Mouse (Mus musculus) cerebellum, adult 18-20 months (tissue): Measurements from ENCODE around the gene Fars2.
A peak's percentile ranks its signal among the peaks of the same experiment; 100 is the strongest.
"Not testable (repeated sequence)": the region's sequence is repeated elsewhere in the genome, so short reads cannot be mapped to it uniquely, and the experiment has no call there.

Source experiments
- DNase-seq, 2 experiments: peaks; one replicate each; pipeline ENCODE4 v3.0.0; 2021

The Fars2 gene

GRCm38 (mm10) chr13:36297950-36298781 lies 181.0 kb downstream of the Fars2 start:
- no peak for DNase-seq

DNA sequence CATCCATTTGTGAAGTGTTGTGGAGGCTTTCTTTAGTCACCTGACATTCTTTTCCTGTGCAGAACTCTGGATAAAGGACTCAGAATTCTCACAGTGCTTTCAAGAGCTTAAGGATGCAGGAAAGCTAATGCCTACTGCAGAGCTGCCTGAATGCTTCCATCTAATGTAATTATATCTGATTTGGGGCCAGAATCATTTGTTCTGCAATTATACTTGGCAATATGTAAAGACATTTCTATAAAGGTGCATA lies 181.5 kb downstream of the Fars2 start:
- DNase-seq = no peak

DNA sequence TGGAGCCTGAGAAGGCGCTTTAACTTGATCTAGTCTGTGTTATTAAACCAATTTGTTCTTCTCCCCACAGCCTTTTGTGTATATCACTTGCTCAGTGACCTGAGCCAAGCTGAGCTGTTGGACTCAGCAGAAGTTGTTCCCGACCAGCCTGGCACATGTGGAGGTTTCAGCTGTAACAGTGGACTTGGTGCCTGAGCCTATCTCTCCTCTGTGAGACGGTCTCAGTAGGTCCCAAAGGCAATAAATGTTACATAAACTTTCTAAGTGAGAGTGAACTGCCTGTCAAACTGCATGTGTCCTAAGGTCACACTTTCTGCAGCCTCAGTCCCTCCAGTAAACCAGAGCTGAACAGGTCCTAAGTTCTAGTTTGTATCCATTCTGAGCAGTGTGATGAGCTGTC lies 185.6 kb downstream of the Fars2 start:
- DNase-seq = no peak

DNA sequence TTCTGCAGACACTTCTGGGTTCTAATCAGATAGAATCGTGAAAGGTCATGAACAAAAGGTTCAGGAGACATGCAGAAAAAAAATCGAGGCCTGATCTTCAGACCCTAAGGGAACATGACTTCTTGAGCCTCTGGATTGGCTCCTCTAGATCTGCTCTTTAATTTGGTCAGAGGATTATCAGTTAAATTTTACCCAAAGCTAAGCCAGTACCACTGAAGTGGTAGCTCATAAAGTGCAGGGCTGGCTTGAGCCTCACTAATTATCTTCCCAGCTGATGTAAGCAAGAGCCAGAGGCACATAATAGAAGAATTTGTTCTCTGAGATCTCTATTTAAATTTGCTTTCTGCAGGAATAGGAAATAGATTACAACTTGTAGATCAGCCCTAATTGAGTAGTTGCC lies 188.1 kb downstream of the Fars2 start:
- no peak for DNase-seq

DNA sequence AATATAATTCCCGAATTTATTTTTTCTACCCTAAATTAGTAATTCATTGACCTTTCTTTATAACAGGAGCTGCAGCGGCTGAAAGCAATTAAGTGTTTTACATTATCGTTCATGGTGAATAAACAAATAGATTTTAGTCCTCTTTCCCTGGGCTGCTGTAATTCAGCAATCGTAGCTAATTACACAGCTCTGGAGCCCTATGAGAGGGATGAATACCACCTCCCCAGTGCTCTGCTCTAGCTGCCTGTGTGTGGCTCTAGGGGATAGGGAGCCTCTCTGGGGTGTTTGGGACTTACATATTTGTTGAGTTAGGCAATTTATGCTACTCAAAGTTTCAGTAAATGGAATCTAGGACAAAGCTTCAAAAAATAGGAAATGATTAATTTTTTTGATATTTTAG lies 190.2 kb downstream of the Fars2 start:
- no peak for DNase-seq

DNA sequence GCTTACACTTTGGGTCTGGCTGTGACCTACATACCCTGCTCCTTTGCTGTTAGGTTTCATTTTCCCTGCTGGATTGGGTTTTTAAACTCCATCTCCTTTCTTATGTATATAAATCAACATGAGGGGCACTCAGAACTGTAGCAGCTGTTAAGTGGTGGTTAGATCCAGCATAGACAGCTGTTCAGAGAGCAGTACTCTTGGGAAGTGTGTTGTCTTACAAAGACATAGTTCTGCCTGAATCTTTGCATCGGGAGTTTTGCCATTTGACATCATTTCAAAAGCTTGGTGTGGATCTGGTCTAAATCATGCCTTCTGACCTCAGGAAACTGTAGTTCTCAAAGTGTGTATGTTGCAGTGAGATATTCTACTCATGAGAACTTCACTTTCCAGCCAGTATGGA lies 191.9 kb downstream of the Fars2 start:
- DNase-seq = no peak

DNA sequence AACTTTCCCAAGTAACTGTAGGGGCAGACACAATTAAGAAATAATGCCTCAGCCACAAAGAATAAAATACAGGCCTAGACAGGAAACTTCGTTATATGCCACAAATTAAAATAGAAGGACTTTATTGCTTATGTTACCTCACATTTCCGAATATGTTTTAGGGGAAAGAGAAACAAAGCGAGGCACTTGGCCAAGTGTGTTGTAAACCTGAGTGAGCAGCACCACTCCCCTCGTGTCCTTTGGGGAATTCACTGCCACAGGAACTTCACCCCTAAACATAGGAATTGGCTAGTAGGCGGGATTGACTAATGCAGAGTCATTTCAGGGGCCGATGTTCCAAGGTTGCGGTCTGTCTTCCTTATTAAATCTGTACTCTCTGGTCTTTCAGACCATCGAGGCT lies 197.0 kb downstream of the Fars2 start:
- no peak for DNase-seq

DNA sequence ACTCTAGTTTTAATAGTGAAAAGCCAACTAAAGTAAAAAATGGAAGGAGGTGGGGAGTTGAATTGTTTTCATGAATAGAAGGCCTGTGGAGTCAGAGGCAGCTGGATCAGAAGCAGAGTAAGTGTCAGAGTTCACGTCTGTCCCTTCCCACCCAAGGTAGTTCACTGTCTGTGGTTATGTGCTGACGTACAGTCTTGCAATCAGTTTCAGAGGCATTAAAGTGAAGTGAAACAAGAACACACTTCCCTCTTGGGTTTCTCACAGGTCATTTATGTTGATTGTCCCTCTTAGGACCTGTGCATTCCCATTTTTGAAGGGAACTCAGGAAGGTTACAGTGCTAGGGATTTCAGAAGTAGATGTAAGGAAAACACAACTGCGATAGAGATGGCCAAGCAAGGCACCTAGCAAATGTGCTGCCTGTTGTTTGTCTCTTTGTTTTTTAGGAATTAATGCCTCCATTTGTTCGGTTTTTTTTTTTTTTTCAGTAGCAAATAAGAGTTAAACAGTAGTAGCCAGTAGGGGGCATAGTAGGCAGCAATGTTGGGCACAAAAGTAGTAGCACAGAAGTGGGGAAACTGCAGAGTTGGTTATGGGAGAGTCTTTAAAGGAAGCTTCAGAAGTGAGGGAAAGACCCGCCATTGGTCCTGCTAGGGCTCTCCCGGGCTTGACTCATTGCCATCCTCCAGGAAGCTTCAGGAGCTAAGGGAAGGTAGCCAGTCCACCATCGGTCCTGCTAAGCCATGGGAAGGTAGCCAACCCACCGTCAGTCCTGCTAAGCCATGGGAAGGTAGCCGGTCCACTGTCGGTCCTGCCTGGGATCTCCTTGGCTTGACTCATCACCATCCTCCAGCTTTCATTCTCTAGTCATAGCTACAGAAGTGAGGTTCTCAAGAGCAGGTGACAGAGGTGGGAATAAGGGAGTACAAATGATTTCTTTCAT lies 197.9 kb downstream of the Fars2 start:
- DNase-seq = peak; percentile 45 to 52

DNA sequence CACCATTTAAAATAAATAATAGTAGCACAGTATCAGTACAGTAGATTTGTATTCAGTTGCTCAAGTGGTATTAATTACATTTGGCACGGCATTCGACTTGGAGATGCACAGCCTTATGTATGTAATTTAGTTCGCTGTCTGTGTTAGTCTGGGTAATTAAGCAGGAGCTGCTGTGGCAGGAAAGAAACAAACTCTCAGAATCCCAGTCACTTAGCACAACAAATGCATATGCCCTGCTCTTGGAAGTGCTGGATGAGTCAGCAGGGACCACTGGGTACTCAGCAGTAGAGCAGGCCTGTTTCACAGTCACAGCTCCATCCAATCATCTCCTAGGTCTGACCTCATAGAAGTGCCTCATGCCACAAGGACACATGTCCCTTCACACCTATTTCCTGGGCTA lies 200.6 kb downstream of the Fars2 start:
- no peak for DNase-seq

- DNase-seq = no peak
Measured at GRCm38 (mm10) chr13:36324624-36325023, 207.4 kb downstream of the Fars2 start.

- no peak for DNase-seq
Measured at GRCm38 (mm10) chr13:36326539-36326938, 209.3 kb downstream of the Fars2 start.

DNA sequence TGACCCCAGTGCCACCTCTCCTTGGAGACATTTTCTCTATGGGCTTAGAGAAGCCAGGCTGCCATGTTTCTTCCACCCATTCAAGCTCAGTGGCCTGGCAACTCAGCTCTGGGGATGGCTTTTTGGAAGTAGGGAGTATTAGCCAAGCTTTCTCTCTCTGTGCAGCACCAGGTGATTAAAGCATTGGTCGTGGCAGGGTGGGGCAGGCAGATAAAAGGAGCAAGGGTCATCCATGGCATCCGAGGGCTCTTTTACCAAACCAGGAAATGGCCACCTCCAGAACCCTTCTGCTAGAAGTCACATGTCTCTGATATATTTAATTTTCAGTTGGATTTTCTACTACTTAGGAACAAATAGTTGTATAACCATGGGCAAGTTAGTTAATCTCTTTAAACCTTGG lies 212.7 kb downstream of the Fars2 start:
- DNase-seq = no peak

DNA sequence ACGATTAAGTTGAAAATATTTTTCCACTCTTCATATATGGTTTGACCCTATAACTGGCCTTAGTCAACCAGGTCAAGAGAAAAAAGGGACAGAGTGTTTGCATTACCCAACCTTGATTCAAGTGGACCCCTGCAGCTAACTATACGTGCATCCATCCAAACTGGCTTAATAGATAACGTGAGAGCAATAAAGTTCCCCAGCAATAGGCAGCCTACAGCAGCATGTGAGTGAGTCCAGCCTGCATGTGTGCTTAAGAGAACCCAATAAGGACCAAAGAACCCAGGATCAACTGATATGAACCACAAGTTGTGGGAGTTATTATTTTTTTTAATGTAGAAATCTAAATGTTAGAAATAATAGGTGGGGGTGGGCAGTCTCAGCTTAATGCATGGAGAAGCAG lies 213.3 kb downstream of the Fars2 start:
- no peak for DNase-seq

- no peak for DNase-seq
Measured at GRCm38 (mm10) chr13:36334748-36335147, 217.5 kb downstream of the Fars2 start.

DNA sequence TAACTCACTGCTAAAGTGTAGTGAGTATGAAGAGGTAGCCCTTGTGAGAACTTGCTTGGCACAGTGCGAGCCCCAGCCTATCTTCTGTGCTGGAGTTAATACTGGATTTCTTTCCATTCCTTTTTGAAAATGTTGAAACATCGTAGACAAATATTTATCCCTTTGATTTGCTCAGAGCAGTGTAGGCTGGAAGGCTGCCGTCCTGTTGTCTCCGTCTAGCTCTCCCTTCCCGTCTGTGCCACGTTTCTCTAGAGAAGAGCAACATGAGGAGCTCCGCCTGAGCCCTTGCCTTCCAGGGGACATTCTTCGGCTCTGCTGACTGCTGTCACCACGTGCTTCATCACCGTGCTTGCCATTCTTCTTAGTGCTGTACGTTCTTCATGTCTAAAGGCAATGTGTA lies 234.3 kb downstream of the Fars2 start:
- DNase-seq = no peak

GRCm38 (mm10) chr13:36357469-36357868 lies 240.3 kb downstream of the Fars2 start:
- DNase-seq = no peak

GRCm38 (mm10) chr13:36361419-36361818 lies 244.2 kb downstream of the Fars2 start:
- no peak for DNase-seq

DNA sequence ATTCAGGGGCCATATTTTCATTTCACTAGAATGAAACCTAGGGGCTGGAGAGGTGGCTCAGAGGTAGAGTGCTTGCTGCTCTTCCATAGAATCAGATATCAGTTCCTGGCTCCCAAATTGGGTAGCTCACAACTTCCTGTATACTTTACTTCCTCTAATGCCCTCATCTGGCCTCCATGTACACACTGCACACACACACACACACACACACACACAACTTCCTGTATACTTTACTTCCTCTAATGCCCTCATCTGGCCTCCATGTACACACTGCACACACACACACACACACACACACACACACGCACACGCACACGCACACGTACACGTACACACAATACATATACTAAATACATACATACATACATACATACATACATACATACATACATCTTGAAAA lies 248.5 kb downstream of the Fars2 start:
- not testable (repeated sequence) for DNase-seq

- DNase-seq = no peak
Measured at GRCm38 (mm10) chr13:36366304-36366703, 249.1 kb downstream of the Fars2 start.

DNA sequence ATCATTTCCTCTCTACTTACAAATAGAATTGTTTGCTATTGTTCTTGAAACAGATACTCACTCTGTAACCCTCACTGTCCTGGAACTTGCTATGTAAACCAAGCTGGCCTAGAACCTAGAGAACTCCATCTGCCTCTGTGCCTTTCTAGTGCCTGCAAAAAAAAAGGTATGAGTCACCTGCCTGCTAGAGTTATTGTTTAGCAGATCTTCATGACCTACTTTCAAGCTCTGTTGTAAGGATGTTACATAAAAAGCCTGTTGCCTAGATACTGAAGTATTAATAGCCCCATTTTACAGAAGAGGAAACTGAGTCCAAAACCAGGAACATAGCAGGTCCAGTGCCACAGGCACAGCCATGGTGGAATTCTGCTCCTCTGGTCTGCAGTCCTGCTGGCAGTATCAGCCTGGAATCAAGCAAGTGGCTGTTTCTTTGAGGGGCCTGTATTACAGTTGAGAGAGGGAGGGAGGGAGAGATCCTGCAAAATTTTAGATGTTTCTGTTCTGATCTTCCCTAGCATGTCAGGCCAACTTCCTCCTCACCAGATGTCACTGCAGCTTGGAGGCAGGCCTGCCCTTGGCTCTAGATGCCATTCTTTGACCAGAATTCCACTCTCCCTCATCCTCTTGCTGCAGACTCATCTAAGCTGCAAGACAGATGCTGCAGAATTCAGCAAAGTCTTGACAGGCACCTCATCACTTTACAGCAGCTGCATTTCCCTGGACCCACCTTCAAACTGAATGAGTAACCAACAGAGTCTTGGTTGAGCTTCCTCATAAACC lies 250.7 kb downstream of the Fars2 start:
- peak in 1 of 2 experiments; percentile 26 for DNase-seq

DNA sequence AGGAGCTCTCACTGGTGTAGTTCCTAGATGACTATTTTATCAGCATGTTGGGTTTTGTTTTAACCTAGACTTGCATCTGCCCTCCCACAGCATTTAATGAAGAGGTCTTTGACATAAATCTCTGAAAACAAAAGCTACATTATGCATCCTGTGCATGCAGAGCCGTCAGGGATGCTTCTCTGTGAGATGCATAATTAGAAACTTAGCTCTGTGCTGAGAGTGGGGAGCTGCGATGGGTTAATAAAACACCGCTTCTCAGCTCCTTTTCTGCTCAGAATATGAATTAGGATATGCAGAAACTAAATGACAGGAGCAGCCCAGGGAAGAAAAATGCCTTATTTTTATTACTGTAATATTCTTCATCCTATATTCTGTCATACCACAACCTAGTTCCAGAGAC lies 251.6 kb downstream of the Fars2 start:
- DNase-seq = no peak

GRCm38 (mm10) chr13:36369400-36369799 lies 252.2 kb downstream of the Fars2 start:
- DNase-seq = no peak

- no peak for DNase-seq
Measured at GRCm38 (mm10) chr13:36383236-36383635, 266.0 kb downstream of the Fars2 start.
